Mouse (Mus musculus) forebrain, embryonic 11.5 days (tissue): ENCODE measurements around the gene Gm42517. TPM values are rescaled to one million over a fixed set of nuclear protein-coding genes. Genes with fewer than 3 reads are reported as not detected.
A peak's percentile ranks its signal among the peaks of the same experiment; 100 is the strongest.

Experiments used
- ATAC-seq: fragments of 200-750 bp; cut with Nextera tagmentation; replicated peaks from 2 replicates; pipeline ENCODE4 v1.8.0; 2017; ENCODE audit warnings: moderate TSS enrichment; ENCODE audit not compliant: low FRiP score
- DNase-seq: peaks from one replicate; pipeline ENCODE4 v3.0.0-alpha.2; 2017; ENCODE audit warnings: low spot score
- H3K27ac ChIP-seq: fragments of 300-500 bp; sonication (generic); 2 replicates; pipeline ENCODE4 v1.5.1; 2014; ENCODE audit warnings: low read depth, low read length
- H3K27me3 ChIP-seq: fragments of 300-500 bp; sonication (generic); 2 replicates; pipeline ENCODE4 v1.6.1; 2014; ENCODE audit warnings: mild to moderate bottlenecking, low read length, mixed read lengths; ENCODE audit not compliant: control insufficient read depth, insufficient read depth
- H3K36me3 ChIP-seq: fragments of 300-500 bp; sonication (generic); 2 replicates; pipeline ENCODE4 v1.6.1; 2014; ENCODE audit warnings: mild to moderate bottlenecking, low read length, moderate library complexity, mixed read lengths; ENCODE audit not compliant: control insufficient read depth, insufficient read depth
- H3K4me1 ChIP-seq: fragments of 300-500 bp; sonication (generic); replicated peaks from 2 replicates; pipeline ENCODE4 v1.6.1; 2014; ENCODE audit warnings: low read length, mixed read lengths; ENCODE audit not compliant: control insufficient read depth, insufficient read depth
- H3K4me2 ChIP-seq: fragments of 300-500 bp; sonication (generic); 2 replicates; pipeline ENCODE4 v1.6.1; 2014; ENCODE audit warnings: low read depth, mild to moderate bottlenecking, low read length, moderate library complexity, mixed read lengths; ENCODE audit not compliant: severe bottlenecking
- H3K4me3 ChIP-seq: fragments of 300-500 bp; sonication (generic); 2 replicates; pipeline ENCODE4 v1.5.1; 2014; ENCODE audit warnings: low read depth, low read length
- H3K9ac ChIP-seq: fragments of 300-500 bp; sonication (generic); 2 replicates; pipeline ENCODE4 v1.6.1; 2014; ENCODE audit warnings: low read length
- H3K9me3 ChIP-seq: fragments of 300-500 bp; sonication (generic); 2 replicates; pipeline ENCODE4 v1.6.1; 2016; ENCODE audit warnings: low read length, mixed read lengths; ENCODE audit not compliant: control insufficient read depth
- WGBS: fragments of 180-500 bp; shearing (Covaris S2); extraction: QIAGEN DNeasy Blood & Tissue Kit; methylation state at CpG from one replicate; pipeline ENCODE4 v1.1.7; 2014; 5-methylcytosine and 5-hydroxymethylcytosine counted together
- polyA plus RNA-seq: library from polyadenylated mRNA; unstranded; fragments of >200 nt; fragmentation: Nextera tagmentation; extraction: Ambion mirVana; gene quantifications from 2 replicates; pipeline ENCODE4 v1.2.1, GENCODE M21; 2014

Gm42517 gene
- 0.13 TPM in 1 of 2 replicates, not detected in the other for polyA plus RNA-seq

- DNase-seq: peak; percentile 58
- Histone ChIP-seq H3K9me3 (no peaks in the 10 kb centered on the region), H3K9ac (peak within 1 kb of the TSS; percentile 40), H3K36me3 (no peaks in the 10 kb centered on the region), H3K27me3 (peaks cover 69% of the 10 kb centered on the region), H3K4me3 (peak within 1 kb of the TSS; percentile 53), H3K27ac (no peak within 1 kb of the TSS), H3K4me1 (peaks cover 13% of the 10 kb centered on the region; the same call in 1 of the 2 replicates), H3K4me2 (peak within 1 kb of the TSS; percentile 89)
- ATAC-seq: peak; percentile 19; the same call in 1 of the 2 replicates
- WGBS: 3% methylated on average over 19 of the region's 36 CpGs
These were observed at the start of gene Gm42517 for GRCm38 (mm10) chr5:108367871-108368332. Gm42517 (minus strand) TSS chr5:108367922.

GRCm38 (mm10) chr5:108414711-108415110 is 47.0 kb upstream of the Gm42517 start:
- Histone ChIP-seq H3K27ac (no peak overlapping the region), H3K9me3 (no peaks in the 10 kb centered on the region)
- WGBS: 69% methylated on average over 2 of the region's 2 CpGs

GRCm38 (mm10) chr5:108406977-108407376 is 39.3 kb upstream of the Gm42517 start:
- WGBS: 75% methylated on average over 2 of the region's 2 CpGs
- no peak for ATAC-seq

More at GRCm38 (mm10) chr5:108414711-108415110, 47.0 kb upstream of the Gm42517 start:
- Histone ChIP-seq H3K4me2 (no peak overlapping the region), H3K9ac (no peak overlapping the region), H3K36me3 (no peaks in the 10 kb centered on the region), H3K4me3 (no peak overlapping the region), H3K4me1 (no peaks in the 10 kb centered on the region), H3K27me3 (no peaks in the 10 kb centered on the region)
- ATAC-seq (no peak), DNase-seq (no peak)

GRCm38 (mm10) chr5:108405460-108405859 is 37.7 kb upstream of the Gm42517 start:
- no peak for DNase-seq
- Histone ChIP-seq H3K9me3 (no peaks in the 10 kb centered on the region), H3K4me3 (no peak overlapping the region), H3K36me3 (no peaks in the 10 kb centered on the region), H3K4me2 (no peak overlapping the region), H3K4me1 (no peaks in the 10 kb centered on the region), H3K9ac (no peak overlapping the region), H3K27me3 (no peaks in the 10 kb centered on the region), H3K27ac (no peak overlapping the region)
- 90% methylated on average over 1 of the region's 1 CpGs for WGBS
- no peak for ATAC-seq

More at GRCm38 (mm10) chr5:108406977-108407376, 39.3 kb upstream of the Gm42517 start:
- no peak for DNase-seq
- Histone ChIP-seq H3K9ac (no peak overlapping the region), H3K4me3 (no peak overlapping the region), H3K4me2 (no peak overlapping the region), H3K9me3 (no peaks in the 10 kb centered on the region), H3K36me3 (no peaks in the 10 kb centered on the region), H3K4me1 (no peaks in the 10 kb centered on the region), H3K27me3 (no peaks in the 10 kb centered on the region), H3K27ac (no peak overlapping the region)

GRCm38 (mm10) chr5:108403453-108403852 is 35.7 kb upstream of the Gm42517 start:
- WGBS: 82% methylated on average over 4 of the region's 4 CpGs
- Histone ChIP-seq H3K9me3 (no peaks in the 10 kb centered on the region), H3K27me3 (no peaks in the 10 kb centered on the region), H3K27ac (no peak overlapping the region), H3K4me1 (no peaks in the 10 kb centered on the region), H3K9ac (no peak overlapping the region), H3K4me2 (no peak overlapping the region), H3K4me3 (no peak overlapping the region), H3K36me3 (no peaks in the 10 kb centered on the region)
- no peak for DNase-seq
- ATAC-seq: no peak

GRCm38 (mm10) chr5:108389744-108390143 is 22.0 kb upstream of the Gm42517 start:
- ATAC-seq: no peak
- Histone ChIP-seq H3K4me1 (no peaks in the 10 kb centered on the region), H3K4me3 (no peak overlapping the region), H3K27me3 (no peaks in the 10 kb centered on the region), H3K36me3 (no peaks in the 10 kb centered on the region), H3K27ac (no peak overlapping the region), H3K4me2 (no peak overlapping the region), H3K9me3 (no peaks in the 10 kb centered on the region), H3K9ac (no peak overlapping the region)
- 68% methylated on average over 3 of the region's 3 CpGs for WGBS
- no peak for DNase-seq

GRCm38 (mm10) chr5:108388201-108388600 is 20.5 kb upstream of the Gm42517 start, which contains the start of gene Pde6b:
Pde6b (plus strand) TSS chr5:108388391.
- H3K36me3 ChIP-seq: no peaks in the 10 kb centered on the region
- no peak within 1 kb of the TSS for H3K4me3 ChIP-seq
- no peaks in the 10 kb centered on the region for H3K4me1 ChIP-seq
- DNase-seq (no peak), ATAC-seq (no peak)
- H3K27me3 ChIP-seq: no peaks in the 10 kb centered on the region
- no peaks in the 10 kb centered on the region for H3K9me3 ChIP-seq
- H3K4me2 ChIP-seq: no peak within 1 kb of the TSS
- H3K27ac ChIP-seq: no peak within 1 kb of the TSS
- no peak within 1 kb of the TSS for H3K9ac ChIP-seq
- WGBS: 77% methylated on average over 7 of the region's 7 CpGs

- no peak for ATAC-seq
- H3K4me3 ChIP-seq: no peak overlapping the region
- H3K9ac ChIP-seq: no peak overlapping the region
- H3K27me3 ChIP-seq: no peaks in the 10 kb centered on the region
- no peak for DNase-seq
- WGBS: 77% methylated on average over 4 of the region's 4 CpGs
- no peaks in the 10 kb centered on the region for H3K9me3 ChIP-seq
- no peak overlapping the region for H3K27ac ChIP-seq
- no peaks in the 10 kb centered on the region for H3K4me1 ChIP-seq
- H3K4me2 ChIP-seq: no peak overlapping the region
- H3K36me3 ChIP-seq: no peaks in the 10 kb centered on the region
These were observed 18.7 kb upstream of the Gm42517 start for GRCm38 (mm10) chr5:108386449-108386848.

GRCm38 (mm10) chr5:108385632-108386031 is 17.9 kb upstream of the Gm42517 start:
- WGBS: 88% methylated on average over 2 of the region's 2 CpGs
- no peaks in the 10 kb centered on the region for H3K27me3 ChIP-seq
- DNase-seq (no peak), ATAC-seq (no peak)
- no peak overlapping the region for H3K4me2 ChIP-seq
- H3K27ac ChIP-seq: no peak overlapping the region
- no peaks in the 10 kb centered on the region for H3K9me3 ChIP-seq
- no peaks in the 10 kb centered on the region for H3K36me3 ChIP-seq
- no peak overlapping the region for H3K4me3 ChIP-seq
- no peak overlapping the region for H3K9ac ChIP-seq
- H3K4me1 ChIP-seq: no peaks in the 10 kb centered on the region
